Comparison of ENCODE assay signal across 13 mouse cellular contexts in genomic region chr2:143081693-143082092, GRCm38 (mm10). TPM values are rescaled to one million over a fixed set of nuclear protein-coding genes. Genes with fewer than 3 reads are reported as not detected.
DNase-seq lines count a peak whose midpoint lies in the region; ATAC-seq lines count a peak whose summit lies in the region.
"Had no signal": no experiment of that assay in that cellular context is flagged by ENCODE, and none has a peak within 500 bp of the region (broad histone marks: within the 10 kb centered on the region; RNA-seq: fewer than 3 reads in every experiment).

No protein-coding gene starts in this region.

- H3K4me2 ChIP-seq in heart, embryonic 13.5 days = peak overlapping the region; percentile 37
- no peak overlapping the region for H3K4me2 ChIP-seq in midbrain, embryonic 14.5 days (ENCODE audit: low read length)
- H3K4me2 ChIP-seq: forebrain, embryonic 12.5 days; hindbrain, embryonic 15.5 days had no signal

- DNase-seq in layer of hippocampus, adult 11-12 months (ENCODE audit: low spot score) = peak; percentile 16
- DNase-seq in layer of hippocampus, postnatal 14 days (ENCODE audit: low spot score in 2 of 2) = no peak
- DNase-seq in lung, adult 18-20 months = peak; percentile 1 to 10
- DNase-seq in skeletal muscle tissue, adult 2 months (ENCODE audit: low read depth, low spot score) = peak; percentile 22
- no peak for DNase-seq in cerebellum, postnatal 36 days
- DNase-seq in midbrain, embryonic 14.5 days = no peak
- no peak for DNase-seq in thymus, adult 18-20 months
- DNase-seq: cerebellum, postnatal 14 days had no signal

- no peaks in the 10 kb centered on the region for H3K27me3 ChIP-seq in heart, embryonic 13.5 days (replicated peaks)
- no peaks in the 10 kb centered on the region for H3K27me3 ChIP-seq in midbrain, embryonic 14.5 days (ENCODE audit: control insufficient read depth, insufficient read depth, low read length)
- H3K27me3 ChIP-seq: forebrain, embryonic 12.5 days; hindbrain, embryonic 15.5 days had no signal

- H3K4me1 ChIP-seq in heart, embryonic 13.5 days = peaks cover 20% of the 10 kb centered on the region
- H3K4me1 ChIP-seq in midbrain, embryonic 14.5 days (ENCODE audit: control insufficient read depth, insufficient read depth, low read length) = no peaks in the 10 kb centered on the region; the same call in 1 of the 2 replicates
- H3K4me1 ChIP-seq: hindbrain, embryonic 15.5 days had no signal

- H3K27ac ChIP-seq in heart, embryonic 13.5 days (replicated peaks) = peak overlapping the region; percentile 83
- no peak overlapping the region for H3K27ac ChIP-seq in midbrain, embryonic 14.5 days (replicated peaks; ENCODE audit: low read depth, low read length)
- H3K27ac ChIP-seq: forebrain, embryonic 12.5 days; hindbrain, embryonic 15.5 days; left cerebral cortex, adult 2 months had no signal

- no peak for ATAC-seq in heart, embryonic 13.5 days (ENCODE audit: extremely low read depth, insufficient number of reproducible peaks, low FRiP score, low TSS enrichment)
- no peak for ATAC-seq in midbrain, embryonic 14.5 days (ENCODE audit: low FRiP score, low TSS enrichment)

- H3K9ac ChIP-seq in heart, embryonic 13.5 days = no peak overlapping the region
- H3K9ac ChIP-seq in midbrain, embryonic 14.5 days (replicated peaks; ENCODE audit: low read length) = no peak overlapping the region
- H3K9ac ChIP-seq: forebrain, embryonic 12.5 days; hindbrain, embryonic 15.5 days had no signal

- no peak overlapping the region for H3K4me3 ChIP-seq in heart, embryonic 13.5 days
- H3K4me3 ChIP-seq in midbrain, embryonic 14.5 days (replicated peaks; ENCODE audit: low read depth, low read length) = no peak overlapping the region
- H3K4me3 ChIP-seq: forebrain, embryonic 12.5 days; hindbrain, embryonic 15.5 days; left cerebral cortex, adult 2 months had no signal

- 35% methylated on average over 3 of the region's 3 CpGs for WGBS in heart, embryonic 13.5 days
- WGBS in midbrain, embryonic 14.5 days = 92% methylated on average over 3 of the region's 3 CpGs

- no peaks in the 10 kb centered on the region for H3K36me3 ChIP-seq in heart, embryonic 13.5 days
- no peaks in the 10 kb centered on the region for H3K36me3 ChIP-seq in midbrain, embryonic 14.5 days (ENCODE audit: control insufficient read depth, insufficient read depth, low read length)
- H3K36me3 ChIP-seq: forebrain, embryonic 12.5 days; hindbrain, embryonic 15.5 days had no signal

- no peaks in the 10 kb centered on the region for H3K9me3 ChIP-seq in heart, embryonic 13.5 days
- H3K9me3 ChIP-seq in midbrain, embryonic 14.5 days (ENCODE audit: control insufficient read depth, low read length) = no peaks in the 10 kb centered on the region
- H3K9me3 ChIP-seq: forebrain, embryonic 12.5 days; hindbrain, embryonic 15.5 days had no signal

RNA-seq across cellular contexts. Expression of gene Otor, which starts 3.4 kb away (rescaled TPM):
- total RNA-seq in layer of hippocampus, postnatal 14 days (2021) = not detected
- polyA plus RNA-seq in heart, embryonic 13.5 days (2015; fragmentation: Nextera tagmentation; extraction: Ambion mirVana) = 0.42 and 0.67 TPM in 2 replicates
- polyA plus RNA-seq in midbrain, embryonic 14.5 days (2014; fragmentation: Nextera tagmentation; extraction: Ambion mirVana) = 1.8 and 4.8 TPM in 2 replicates
- total RNA-seq: left cerebral cortex, adult 2 months; megakaryocyte-erythroid progenitor cell, adult 5-6 weeks had no signal

RNA-seq across cellular contexts. Expression of gene Snrpb2, which starts 18.9 kb away (rescaled TPM):
- total RNA-seq in layer of hippocampus, postnatal 14 days (2021) = 10 to 100 TPM; 38.0 to 38.6 TPM
- polyA plus RNA-seq in heart, embryonic 13.5 days (2015; fragmentation: Nextera tagmentation; extraction: Ambion mirVana) = 41.8 and 43.9 TPM in 2 replicates
- 56.8 and 71.0 TPM in 2 replicates for polyA plus RNA-seq in midbrain, embryonic 14.5 days (2014; fragmentation: Nextera tagmentation; extraction: Ambion mirVana)

Comparison
In these comparisons a context has a peak if more than half of its experiments do, and no peak if none do; other contexts are left out.
1. DNase-seq: peak in layer of hippocampus, adult 11-12 months (single experiment), lung, adult 18-20 months (2 of 2) and skeletal muscle tissue, adult 2 months (single experiment); none in layer of hippocampus, postnatal 14 days (0 of 2), cerebellum, postnatal 36 days (0 of 2), midbrain, embryonic 14.5 days (single experiment) and thymus, adult 18-20 months (0 of 2).